Mouse (Mus musculus): ENCODE measurements around the gene Chchd3.

GRCm38 (mm10) chr6:33066462-33066861, 6.4 kb upstream of the Chchd3 start:
- TF ChIP-seq TCF12 (IDR thresholded peaks at IDR 0.05; ENCODE audit: insufficient read depth, poor library complexity, severe bottlenecking) (no peak), MYOD1 (IDR thresholded peaks at IDR 0.05; ENCODE audit: control insufficient read depth in 1 of 3, insufficient read length in 2 of 3, low read depth in 2 of 3) (no peak), E2F4 (IDR thresholded peaks at IDR 0.05; ENCODE audit: insufficient read depth) (no peak), SRF (IDR thresholded peaks at IDR 0.05; ENCODE audit: control insufficient read depth, insufficient read length, low read depth) (no peak), POLR2AphosphoS2 (IDR thresholded peaks at IDR 0.05; ENCODE audit: insufficient read length, low read depth) (no peak), POLR2A (IDR thresholded peaks at IDR 0.05; ENCODE audit: insufficient read length, low read depth) (no peak), USF1 (IDR thresholded peaks at IDR 0.05; ENCODE audit: low read depth) (no peak), MAX (IDR thresholded peaks at IDR 0.05; ENCODE audit: low read depth) (no peak), REST (IDR thresholded peaks at IDR 0.05; ENCODE audit: insufficient read depth, insufficient read length) (no peak), CEBPB (IDR thresholded peaks at IDR 0.05; ENCODE audit: insufficient read depth, poor library complexity, severe bottlenecking) (no peak)
